Mouse (Mus musculus): ENCODE measurements at regions not wholly inside any gene's neighbourhood (a gene's known extent, or its start where the extent isn't known, plus 50 kb on each side); places are given as distances from the start of the nearest gene placed in this dataset.

- DNase-seq (ENCODE audit: low spot score): peak; percentile 2
Measured at GRCm38 (mm10) chrY:40028186-40028585, 288.5 kb downstream of the Gm21865 start.

Data from ovary, postnatal 36 days (tissue).